Mouse (Mus musculus) mature B cell (primary cell): ENCODE measurements around the gene Lbhd2.

Experiments used
- in situ Hi-C: fragments of 300-500 bp; cut with MboI; formaldehyde crosslinking; loops from 2 replicates; pipeline ENCODE4 v1.14.3; 2019

The Lbhd2 gene

DNA sequence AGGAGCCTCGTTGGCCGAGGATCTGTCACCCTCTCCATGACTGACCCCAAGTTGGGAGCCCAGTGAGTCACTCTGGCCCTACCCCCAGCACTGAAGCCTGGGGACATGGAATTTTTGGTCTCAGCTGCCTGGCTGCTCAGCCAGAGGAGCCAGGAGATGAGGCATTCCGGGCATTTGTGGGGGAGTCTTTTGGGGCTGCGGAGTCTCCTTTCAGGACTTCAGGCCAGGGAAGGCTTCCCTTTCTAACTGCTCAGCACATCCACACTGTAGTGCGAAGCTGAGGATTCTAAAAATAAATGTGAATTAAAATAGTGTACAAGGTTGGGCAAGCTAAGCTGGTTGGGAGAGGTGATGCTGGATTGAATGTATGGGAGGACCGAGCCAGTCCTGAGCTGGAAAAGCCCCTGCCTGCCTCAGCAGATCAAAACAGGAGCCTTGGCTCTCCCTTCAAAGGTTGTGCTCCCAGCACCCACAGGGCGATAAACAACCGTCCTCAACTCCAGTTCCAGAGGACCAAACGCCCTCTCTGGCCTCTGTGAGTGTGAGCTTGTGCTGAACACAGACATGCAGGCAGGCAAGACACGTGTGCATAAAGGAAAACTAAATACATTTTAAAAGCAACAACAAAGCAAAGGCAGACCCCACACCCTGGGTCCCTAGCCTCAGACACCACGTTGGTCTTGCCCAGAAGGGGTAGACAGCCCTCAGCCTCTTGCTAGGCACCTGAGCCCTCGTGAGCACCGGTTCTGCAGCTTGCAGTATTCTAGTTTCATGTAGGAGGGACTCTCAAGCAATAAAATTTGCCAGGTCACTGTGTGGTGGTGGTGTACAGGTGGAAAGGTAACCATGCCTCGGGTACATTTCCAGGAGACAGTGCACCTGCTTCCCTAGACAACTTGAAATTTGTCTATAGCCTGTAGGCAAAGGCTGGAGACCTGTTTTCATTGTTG is 24.5 kb downstream of the Lbhd2 start:
- in situ Hi-C loops: no loop called here

DNA sequence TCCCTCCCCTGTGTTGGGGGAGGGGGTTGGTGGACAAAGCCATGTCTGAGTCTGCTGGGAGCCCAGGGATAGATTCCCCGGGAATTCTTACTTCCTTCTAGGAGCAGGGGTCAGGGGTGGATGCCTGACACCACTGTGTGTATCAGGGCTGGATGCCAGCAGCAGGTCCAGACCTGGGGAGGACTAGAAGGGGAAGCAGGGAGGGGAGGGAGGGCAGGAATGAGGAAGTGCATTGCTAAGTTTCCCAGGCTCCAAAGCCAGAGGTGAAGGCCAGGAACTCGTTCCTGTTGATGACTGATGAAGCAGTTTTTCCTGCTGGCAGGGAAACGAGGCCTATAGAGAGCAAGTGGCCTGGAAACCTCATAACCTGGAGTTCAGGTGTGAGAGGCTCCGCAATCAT is 25.5 kb downstream of the Lbhd2 start:
- in situ Hi-C loops: no loop called here

DNA sequence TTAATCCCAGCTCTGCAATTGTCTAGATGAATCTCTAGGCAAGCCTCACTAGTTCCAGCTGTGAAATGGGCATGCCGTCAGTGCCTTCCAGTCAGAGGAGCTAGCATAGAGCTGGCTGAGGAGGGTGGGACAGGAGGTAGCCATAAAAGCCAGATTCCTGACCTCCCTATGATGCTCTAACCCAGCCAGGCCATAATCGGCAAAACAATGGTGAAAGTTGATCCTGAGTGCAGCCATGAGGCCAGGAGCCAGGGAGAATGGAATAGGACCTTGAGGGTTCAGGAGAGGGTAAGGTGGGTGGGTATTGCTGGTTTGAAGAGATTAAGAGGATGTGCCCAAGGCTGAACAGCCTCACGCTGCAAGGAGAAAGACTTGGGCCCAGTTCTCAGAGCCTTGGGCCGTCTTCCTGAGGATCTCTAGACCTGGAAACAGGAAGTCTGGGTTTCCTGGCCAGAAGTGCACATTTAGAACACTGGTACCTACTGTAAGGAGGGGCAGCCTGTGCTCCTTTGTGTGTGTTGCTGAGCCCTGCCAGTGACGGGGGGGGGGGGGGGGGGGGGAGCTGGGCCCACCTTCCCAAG is 26.2 kb downstream of the Lbhd2 start:
- in situ Hi-C loops: no loop called here

DNA sequence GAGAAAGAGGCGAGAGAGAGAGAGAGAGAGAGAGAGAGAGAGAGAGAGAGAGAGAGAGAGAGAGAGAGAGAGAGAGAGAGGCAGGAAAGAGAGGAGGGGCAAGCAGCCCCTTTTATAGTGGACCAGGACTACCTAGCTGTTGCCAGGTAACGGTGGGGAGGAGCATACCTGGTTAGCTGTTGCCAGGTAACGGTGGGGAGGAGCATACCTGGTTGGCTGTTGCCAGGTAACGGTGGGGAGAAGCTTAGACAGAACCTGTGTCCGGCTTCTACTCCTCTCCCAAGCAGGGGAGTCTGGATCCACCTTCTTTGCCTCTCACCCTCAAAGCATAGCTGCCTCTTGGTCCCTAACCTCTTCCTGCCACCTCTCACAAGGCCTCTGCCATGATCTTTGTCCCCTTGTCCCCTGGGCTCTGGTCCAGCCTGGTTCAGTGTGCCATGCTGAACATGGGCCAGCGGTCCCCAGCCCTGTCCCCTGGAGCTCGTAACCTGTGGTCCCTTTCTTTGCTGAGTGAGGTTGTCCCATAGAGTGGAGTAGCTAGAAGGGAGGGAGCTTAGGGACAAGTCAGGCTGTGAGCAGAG is 27.6 kb downstream of the Lbhd2 start:
- in situ Hi-C loops: no loop called here

DNA sequence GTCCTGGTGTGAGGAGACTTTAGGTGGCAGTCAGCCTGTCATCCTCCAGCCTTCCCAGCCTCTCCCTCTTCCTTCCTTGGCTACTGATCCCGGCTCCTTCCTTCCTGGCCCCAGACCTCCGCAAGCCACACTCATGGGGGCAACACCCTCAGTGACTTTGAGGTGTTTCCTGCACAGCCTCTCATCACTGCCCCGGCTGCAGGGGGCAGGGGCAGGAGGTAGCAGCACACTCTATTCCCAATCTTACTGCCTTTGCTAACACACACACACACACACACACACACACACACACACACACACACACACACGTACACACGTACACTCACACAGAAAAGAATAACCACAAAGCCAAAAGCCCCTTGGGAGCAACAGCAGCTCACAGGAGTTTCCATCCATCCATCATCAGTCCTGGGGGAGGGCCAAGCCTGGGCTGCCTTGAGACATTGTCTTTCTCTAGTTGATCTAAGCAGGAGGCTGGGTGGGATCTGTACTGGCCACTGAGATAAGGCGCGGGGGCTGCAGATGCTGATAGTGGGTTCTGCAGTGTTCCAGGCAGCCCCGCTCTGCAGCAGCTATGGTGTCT is 28.2 kb downstream of the Lbhd2 start:
- in situ Hi-C loops: no loop called here

DNA sequence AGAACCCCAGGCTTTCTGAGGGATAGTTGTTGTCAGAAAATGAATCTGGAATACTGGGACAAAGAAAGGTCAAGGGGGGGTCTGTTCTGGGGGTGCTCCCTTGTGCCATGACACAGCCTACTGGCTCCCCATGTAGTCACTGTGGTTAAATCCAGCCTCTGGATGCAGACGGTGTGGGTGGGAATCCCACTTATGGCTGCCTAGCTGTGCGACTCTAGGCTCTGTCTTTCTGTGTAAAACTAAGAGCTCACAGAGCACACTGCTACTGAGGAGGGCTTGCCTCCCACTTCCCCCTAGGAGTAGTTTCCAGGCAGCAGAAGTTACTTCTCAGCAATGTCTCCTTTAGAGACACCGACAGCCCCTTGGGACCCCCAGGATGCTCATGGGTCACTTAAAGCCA is 29.6 kb downstream of the Lbhd2 start:
- in situ Hi-C loops: no loop called here

DNA sequence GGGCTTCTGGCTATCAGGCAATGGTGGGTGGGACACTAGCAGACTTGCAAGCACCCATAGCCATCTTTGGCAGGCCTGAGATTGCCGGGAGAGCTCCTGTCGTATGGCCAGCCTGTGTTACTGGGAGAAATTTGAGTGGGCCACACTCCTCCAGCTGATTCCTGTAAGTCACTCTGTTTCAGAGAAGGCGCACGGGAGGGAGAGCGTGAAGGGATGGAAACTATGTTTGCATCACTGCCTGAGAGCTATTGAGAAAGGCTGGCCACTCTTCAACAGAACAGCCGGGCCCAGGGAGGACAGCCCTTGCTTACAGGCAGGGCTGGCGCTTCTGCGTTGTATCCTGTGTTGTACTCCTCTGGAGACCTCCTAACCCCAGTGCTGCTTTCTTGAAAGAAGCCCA is 30.0 kb downstream of the Lbhd2 start:
- in situ Hi-C loops: no loop called here

DNA sequence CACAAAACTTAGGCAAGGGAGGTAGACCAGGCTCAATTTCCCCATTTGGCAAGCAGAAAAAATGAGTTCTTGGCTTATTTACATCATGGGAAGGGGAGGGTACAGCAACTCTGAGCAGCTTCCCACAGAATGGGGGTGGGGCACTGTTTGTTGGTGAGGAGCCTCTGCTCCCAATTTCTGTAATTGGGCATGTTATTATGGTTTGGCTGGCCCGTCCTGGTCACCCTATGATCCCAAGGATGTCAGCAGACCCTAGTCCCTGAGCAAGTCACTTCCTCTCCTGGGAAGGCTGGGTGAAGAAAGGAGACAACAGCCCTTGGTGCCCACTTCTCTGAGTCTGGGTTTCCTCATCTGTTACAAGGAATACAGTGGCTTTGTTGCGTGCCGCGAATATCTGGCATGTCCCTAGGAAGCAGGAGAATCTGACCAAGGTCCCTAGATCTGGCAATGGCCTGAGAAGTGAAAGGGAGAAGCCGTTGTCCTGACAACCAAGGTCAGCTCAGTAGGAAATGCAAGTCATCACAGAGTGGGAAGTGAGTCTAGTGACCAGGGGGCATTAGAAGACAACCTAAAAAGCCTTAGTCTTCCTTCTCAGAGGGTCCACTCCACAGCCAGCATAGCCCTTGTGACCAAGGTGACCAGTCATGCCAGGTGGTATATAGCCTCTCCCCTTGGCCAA is 30.8 kb downstream of the Lbhd2 start:
- in situ Hi-C loops: no loop called here

DNA sequence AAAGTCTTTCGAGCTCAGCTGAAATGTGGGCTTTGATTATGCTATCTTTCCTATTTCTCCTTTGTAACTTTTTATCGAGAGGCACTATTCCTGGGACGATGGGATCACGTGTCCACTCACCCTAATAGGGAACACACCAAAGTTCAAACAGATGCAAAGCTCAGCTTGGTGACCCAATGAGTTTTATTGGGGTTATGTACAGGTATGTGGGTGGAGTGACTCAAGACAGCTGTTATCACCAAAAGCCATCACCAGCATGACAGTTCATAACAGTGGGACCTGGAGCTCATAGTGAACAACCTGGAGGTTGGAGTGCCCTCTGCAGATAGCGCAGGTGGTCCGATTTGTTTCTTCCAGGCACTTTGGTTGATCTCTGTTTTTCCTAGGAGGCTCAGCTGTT is 32.2 kb downstream of the Lbhd2 start:
- in situ Hi-C loops: no loop called here

DNA sequence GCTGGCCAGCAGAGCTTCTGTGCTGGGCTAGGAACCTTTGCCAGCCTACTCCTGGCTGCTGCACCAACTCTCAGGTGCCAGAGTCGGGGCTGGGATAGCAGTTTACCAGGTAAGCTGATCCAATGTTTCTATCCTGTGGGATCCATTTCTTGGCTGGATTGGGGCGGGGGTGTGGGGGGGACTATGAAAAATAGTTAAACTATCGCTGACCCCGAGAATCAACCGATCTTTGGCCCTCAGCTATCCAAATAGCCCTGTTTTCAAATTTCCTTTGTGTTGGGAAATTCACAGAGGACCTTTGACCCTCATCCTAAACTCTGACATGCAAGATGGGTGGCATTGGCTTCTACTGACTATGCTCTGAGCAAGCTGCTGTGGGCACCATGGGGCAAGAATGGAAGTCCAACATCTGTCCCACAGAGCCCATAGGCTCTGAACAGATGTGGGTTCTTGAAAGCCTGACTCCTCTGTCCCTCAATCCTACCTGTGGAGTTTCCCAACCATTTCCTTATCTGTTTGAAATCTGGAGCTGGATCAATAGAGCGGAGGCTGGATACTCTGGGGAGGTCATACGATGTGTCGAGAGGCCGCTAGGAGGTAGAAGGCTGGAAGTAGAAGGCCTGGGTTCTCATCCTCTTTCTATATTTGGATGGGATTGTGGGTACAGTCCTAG is 34.2 kb downstream of the Lbhd2 start:
- in situ Hi-C loops: no loop called here

DNA sequence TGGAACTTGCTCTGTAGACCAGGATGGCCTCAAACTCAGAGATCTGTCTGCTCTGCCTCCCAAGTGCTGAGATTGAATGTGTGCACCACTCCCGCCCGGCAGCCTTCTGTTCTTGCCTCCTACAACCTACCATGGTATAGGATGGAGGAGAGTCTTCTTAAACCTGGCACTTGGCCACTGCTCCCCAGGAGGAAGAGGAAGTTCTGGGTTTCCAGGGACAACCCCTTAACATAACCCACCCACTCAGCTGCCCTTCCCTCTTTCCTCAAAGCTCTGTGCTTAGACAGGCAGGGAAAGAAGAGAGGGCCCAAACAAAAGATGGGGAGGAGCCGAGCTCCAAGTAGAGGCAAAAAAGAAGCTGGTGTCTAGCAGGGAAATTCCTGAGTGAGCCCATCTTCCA is 34.9 kb downstream of the Lbhd2 start:
- in situ Hi-C loops: no loop called here

DNA sequence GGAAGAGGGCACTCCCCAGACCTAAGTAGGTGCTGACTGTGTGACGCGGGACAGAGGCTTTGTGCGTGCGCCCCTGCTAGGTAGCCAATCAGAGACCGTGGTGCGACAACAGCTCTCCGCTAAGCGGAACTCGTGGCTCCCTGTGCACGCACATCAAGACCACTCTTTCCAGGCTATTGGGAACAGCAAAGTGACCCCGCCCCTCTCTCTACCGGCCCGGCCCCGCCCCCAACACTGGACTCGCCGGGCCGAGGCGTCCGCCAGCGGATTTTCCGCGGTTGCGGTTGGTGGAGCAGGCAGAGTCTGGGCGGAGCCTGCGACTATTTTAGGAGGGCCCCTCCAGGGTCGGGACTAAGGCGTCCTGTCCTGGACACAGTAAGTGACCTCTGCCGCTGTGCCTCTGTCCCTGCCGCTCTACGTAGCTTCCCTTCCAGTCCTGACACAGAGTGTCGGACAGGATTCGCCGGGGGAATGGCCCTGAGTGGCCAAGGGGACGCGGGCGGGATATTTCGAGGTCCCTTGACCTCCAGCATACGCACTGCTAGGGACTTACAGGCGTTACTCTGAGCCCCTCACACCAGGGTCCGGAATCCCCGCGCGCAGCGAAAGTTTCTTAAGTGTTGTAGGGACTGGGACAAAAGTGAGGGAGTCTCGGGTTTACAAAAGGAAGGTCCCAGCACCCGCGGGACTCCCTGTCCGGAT is 35.9 kb downstream of the Lbhd2 start, which contains the start of gene Tnfaip2:
TSS of gene Tnfaip2 (plus strand) at position 161 of the 702 bp plus-strand sequence.
- in situ Hi-C loops: no loop called here

DNA sequence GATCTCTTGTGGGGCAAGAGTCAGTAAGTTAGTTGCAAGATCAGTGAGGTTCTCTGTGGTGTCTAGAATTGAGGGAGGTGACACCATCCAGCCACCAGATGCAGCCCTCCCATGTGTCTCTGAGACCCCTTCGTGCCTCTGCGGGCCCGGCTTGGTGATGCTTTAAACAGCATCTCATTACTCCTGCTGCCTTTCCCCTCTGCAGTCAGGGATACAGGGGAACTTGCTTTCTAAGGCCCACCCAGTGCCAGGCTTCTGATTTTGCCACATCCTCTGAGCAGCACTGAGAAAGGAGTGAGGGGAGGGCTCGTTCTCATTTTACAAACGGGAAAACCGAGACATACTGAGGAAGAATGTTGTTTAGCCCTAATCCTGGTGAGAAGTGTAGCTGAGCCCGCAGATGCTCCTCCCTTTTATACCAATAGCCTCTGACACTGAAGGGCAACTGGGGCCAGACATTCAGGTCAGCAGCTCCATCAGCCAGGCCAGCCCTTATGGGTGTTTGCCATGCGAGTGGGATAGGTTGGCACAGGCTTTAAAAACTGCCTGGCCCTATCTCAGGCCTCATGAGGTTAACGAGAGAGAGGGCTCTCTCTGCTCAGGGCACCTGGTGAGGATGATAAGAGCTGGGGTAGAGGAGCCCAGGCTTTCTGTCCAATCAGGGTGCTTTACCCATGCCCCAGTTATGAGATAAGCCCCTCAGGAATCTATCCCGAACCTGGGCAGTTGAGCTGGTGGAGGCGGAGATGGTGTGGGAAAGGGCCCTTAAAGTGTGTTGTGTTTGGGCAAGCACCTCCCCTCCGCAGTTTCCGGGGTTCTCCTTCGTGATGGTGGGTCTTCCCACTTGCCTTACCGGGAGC is 36.6 kb downstream of the Lbhd2 start:
- in situ Hi-C loops: no loop called here

DNA sequence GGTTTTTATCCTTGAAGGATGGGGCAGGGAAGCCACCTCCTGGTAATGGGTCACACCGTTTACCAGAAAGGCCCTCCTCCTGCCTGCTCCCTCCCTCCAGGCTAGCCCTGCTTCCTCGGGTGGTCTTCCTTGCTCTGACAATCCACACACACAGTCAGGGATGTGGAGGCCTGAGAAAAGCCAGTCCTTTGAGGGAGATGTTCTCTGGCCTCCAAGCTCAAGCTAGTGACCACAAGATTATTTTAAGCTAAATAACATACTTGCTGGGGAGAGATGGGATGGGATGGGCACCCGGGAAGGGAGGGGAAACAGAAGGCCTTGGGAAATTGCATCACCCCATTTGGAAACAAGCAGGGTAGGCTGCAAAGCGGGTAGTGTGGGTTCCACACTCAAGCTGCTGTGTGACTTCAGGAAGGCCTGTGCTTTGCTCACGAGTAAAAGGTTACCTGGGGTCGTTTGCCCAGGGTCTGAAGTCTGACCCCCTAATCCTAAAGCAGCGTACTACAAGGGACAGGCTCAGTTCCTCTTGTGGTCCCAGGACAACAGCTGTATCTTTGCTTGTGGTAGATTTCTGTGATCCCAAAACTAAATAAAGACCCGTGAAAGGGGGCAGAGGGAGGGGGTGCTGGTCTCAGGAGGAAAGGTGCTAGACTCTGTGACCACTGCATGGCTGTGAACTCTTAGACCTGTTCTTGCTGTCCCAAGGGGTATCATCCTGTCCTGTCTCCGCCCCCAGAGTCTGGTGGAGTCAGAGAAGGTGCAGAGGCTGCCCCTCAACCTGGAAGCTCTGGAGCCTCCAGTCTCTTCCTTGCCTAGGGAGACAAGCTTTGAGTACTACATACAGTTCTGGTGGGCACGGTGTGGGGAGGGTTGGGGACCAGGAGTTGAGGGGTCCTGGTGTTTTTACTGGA is 37.6 kb downstream of the Lbhd2 start:
- in situ Hi-C loops: no loop called here

DNA sequence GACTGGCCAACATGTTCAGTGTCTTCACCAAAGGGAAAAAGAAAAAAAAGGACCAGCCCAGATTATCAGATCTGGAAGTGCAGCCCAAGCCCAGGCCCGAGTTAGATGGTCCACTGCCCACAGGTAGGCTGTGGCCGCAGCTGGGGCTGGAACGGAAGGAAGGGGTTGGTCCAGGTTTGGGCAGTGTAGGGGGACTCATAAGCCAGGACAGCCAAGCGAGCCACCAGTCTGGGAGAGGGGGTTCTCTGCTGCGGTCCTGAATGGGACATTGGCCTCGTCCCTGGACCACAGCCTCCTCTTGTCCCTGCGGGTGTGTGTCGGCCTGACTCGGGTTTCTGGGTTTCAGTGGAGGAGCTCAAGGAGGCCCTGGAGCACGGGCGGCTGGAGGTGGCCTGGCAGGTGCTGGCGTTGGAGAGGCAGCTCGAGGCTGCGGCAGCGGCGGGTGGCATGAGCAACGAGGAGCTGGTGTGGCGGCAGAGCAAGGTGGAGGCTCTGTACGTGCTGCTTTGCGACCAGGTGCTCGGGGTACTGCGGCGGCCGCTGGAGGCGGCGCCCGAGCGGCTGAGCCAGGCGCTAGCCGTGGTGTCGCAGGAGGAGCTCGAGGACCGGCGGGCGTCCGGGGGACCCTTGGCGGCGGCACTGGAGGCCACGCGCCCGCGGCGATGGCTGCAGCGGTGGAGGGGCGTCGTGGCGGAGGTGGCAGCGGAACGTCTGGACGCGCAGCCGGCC is 38.7 kb downstream of the Lbhd2 start:
- in situ Hi-C loops: no loop called here

DNA sequence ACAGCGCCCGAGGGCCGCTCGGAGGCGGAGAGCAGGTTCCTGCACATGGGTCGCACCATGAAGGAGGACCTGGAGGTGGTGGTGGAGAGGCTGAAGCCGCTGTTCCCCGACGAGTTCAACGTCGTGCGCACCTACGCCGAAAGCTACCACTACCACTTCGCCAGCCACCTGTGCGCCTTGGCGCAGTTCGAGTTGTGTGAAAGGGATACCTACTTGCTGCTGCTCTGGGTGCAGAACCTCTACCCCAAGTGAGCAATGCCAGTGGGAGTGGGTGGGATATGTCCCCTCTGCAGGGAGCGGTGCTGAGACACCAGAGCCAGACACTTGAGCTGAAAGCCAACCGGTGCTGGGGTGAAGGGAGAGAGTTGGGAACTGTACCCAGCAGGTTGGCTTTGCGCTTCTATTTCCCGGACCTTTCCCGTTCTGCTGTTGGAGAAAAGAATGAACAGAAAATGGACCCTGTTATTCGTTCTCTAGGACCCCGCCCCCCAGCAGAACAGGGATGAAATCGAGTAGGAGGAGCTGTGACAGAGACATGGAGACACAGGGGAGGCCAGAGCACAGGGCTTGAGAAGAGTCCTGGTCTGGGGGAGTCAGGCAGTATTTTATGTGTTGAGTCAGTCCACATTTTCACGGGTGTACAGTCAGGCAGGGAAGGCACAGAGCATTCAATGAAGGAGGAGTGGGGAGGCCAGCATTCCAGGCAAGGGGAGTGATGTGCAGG is 39.4 kb downstream of the Lbhd2 start:
- in situ Hi-C loops: no loop called here

DNA sequence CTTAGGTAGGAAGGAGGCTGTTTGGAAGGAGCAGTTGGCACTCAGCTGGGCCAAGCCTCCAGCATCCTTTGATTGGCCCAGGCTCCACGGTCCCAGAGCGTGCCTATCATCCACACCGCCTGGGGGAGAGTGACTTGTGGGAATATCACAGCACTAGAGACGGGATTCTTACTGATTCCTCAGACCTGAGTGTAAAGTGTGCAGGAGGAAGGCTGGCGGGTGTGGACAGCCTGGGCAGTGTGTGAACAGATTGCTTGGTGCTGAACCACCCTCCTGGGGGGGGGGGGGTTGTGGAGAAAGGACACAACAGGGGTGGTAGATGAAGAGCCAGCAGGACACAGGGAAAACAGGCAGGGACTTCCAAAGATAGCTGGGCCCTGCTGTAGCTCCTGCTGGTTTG is 40.1 kb downstream of the Lbhd2 start:
- in situ Hi-C loops: no loop called here
